Mouse (Mus musculus) thymus, postnatal 14 days (tissue): ENCODE measurements around the gene Spint2.
"Not testable (repeated sequence)": the region's sequence is repeated elsewhere in the genome, so short reads cannot be mapped to it uniquely, and the experiment has no call there.

ENCODE experiments used
- DNase-seq: peaks from one replicate; pipeline ENCODE4 v3.0.0; 2021

Spint2 gene

GRCm38 (mm10) chr7:29237596-29237995 is 44.1 kb downstream of the Spint2 start:
- peak; percentile 37 for DNase-seq

GRCm38 (mm10) chr7:29236593-29236992 is 45.1 kb downstream of the Spint2 start:
- no peak for DNase-seq

- no peak for DNase-seq
Observed at GRCm38 (mm10) chr7:29234661-29235060, 47.1 kb downstream of the Spint2 start.

- DNase-seq, result no peak
Observed at GRCm38 (mm10) chr7:29233745-29234144, 48.0 kb downstream of the Spint2 start.

GRCm38 (mm10) chr7:29232247-29233013 is 49.3 kb downstream of the Spint2 start, which contains the start of gene Kcnk6:
Kcnk6 (minus strand) TSS chr7:29232515.
- DNase-seq, result peak; percentile 33

- DNase-seq, result no peak
Observed at GRCm38 (mm10) chr7:29231517-29231916, 50.2 kb downstream of the Spint2 start.

GRCm38 (mm10) chr7:29230560-29230959 is 51.2 kb downstream of the Spint2 start:
- DNase-seq, result no peak

GRCm38 (mm10) chr7:29228202-29228601 is 53.5 kb downstream of the Spint2 start:
- DNase-seq, result no peak

- no peak for DNase-seq
Observed at GRCm38 (mm10) chr7:29225520-29225919, 56.2 kb downstream of the Spint2 start.

- peak; percentile 29 for DNase-seq
Observed at GRCm38 (mm10) chr7:29224756-29225394, 56.8 kb downstream of the Spint2 start.

GRCm38 (mm10) chr7:29214846-29215245 is 66.9 kb downstream of the Spint2 start:
- DNase-seq, result no peak

- DNase-seq, result no peak
Observed at GRCm38 (mm10) chr7:29214236-29214635, 67.5 kb downstream of the Spint2 start.

- DNase-seq, result no peak
Observed at GRCm38 (mm10) chr7:29213675-29214082, 68.0 kb downstream of the Spint2 start, which contains the start of gene Catsperg1. Catsperg1 (minus strand) TSS chr7:29214035.

- DNase-seq, result not testable (repeated sequence)
Observed at GRCm38 (mm10) chr7:29212775-29213560, 68.7 kb downstream of the Spint2 start.

GRCm38 (mm10) chr7:29212199-29212765 is 69.4 kb downstream of the Spint2 start:
- DNase-seq, result no peak

- DNase-seq, result peak; percentile 89
Observed at GRCm38 (mm10) chr7:29211415-29212198, 70.1 kb downstream of the Spint2 start.

- DNase-seq, result peak; percentile 43
Observed at GRCm38 (mm10) chr7:29211013-29211412, 70.7 kb downstream of the Spint2 start.
